Mouse (Mus musculus) heart, embryonic 11.5 days (tissue): Measurements from ENCODE around the gene Lce1h. TPM values are rescaled to one million over a fixed set of nuclear protein-coding genes. Genes with fewer than 3 reads are reported as not detected.

Source experiments
- ATAC-seq: fragments of 200-750 bp; cut with Nextera tagmentation; replicated peaks from 2 replicates; pipeline ENCODE4 v1.8.0; 2017; ENCODE audit warnings: moderate library complexity; ENCODE audit not compliant: insufficient number of reproducible peaks, low FRiP score, low TSS enrichment
- H3K27ac ChIP-seq: fragments of 300-500 bp; sonication (generic); 2 replicates; pipeline ENCODE4 v1.5.1; 2014; ENCODE audit warnings: mild to moderate bottlenecking, low read depth, low read length
- H3K27me3 ChIP-seq: fragments of 300-500 bp; sonication (generic); 2 replicates; pipeline ENCODE4 v1.6.1; 2014; ENCODE audit warnings: mild to moderate bottlenecking, low read length, mixed read lengths; ENCODE audit not compliant: control insufficient read depth, insufficient read depth
- H3K36me3 ChIP-seq: fragments of 300-500 bp; sonication (generic); 2 replicates; pipeline ENCODE4 v1.6.1; 2014; ENCODE audit warnings: mild to moderate bottlenecking, low read length, moderate library complexity, mixed read lengths; ENCODE audit not compliant: control insufficient read depth, insufficient read depth
- H3K4me1 ChIP-seq: fragments of 300-500 bp; sonication (generic); 2 replicates; pipeline ENCODE4 v1.6.1; 2014; ENCODE audit warnings: low read length; ENCODE audit not compliant: control insufficient read depth, insufficient read depth
- H3K4me2 ChIP-seq: fragments of 300-500 bp; sonication (generic); 2 replicates; pipeline ENCODE4 v1.6.1; 2014; ENCODE audit warnings: mild to moderate bottlenecking, moderate library complexity
- H3K4me3 ChIP-seq: fragments of 300-500 bp; sonication (generic); 2 replicates; pipeline ENCODE4 v1.5.1; 2014; ENCODE audit warnings: low read depth, low read length
- H3K9ac ChIP-seq: fragments of 300-500 bp; sonication (generic); 2 replicates; pipeline ENCODE4 v1.6.1; 2014; ENCODE audit warnings: mild to moderate bottlenecking, low read depth, low read length, moderate library complexity
- H3K9me3 ChIP-seq: fragments of 300-500 bp; sonication (generic); replicated peaks from 2 replicates; pipeline ENCODE4 v1.6.1; 2016; ENCODE audit warnings: low read length; ENCODE audit not compliant: control insufficient read depth
- WGBS: fragments of 180-500 bp; shearing (Covaris S2); extraction: QIAGEN DNeasy Blood & Tissue Kit; methylation state at CpG from one replicate; pipeline ENCODE4 v1.1.7; 2014; ENCODE audit not compliant: insufficient replicate concordance; 5-methylcytosine and 5-hydroxymethylcytosine counted together
- polyA plus RNA-seq: library from polyadenylated mRNA; unstranded; fragments of >200 nt; fragmentation: Nextera tagmentation; extraction: Ambion mirVana; gene quantifications from 2 replicates; pipeline ENCODE4 v1.2.1, GENCODE M21; 2014

Lce1h gene
- polyA plus RNA-seq: not detected in 2 replicates

DNA sequence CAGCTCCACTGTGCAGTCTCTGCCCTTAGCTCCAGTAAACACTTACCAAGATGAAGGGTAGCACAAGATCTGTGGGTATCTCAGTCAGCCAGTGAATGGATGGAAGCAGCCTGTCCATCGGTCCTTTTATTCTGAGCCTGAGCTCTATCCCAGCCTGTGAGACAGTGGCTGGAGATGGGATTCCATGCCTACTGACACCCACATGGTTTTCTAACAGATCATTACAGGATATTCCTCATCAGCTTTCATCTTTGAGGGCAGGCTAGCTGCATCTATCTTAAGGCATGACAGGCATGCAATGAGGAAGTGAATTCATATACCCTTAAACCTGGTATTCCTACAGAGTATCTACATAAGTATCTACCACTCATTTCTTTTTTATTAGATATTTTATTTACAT is at the start of gene Lce1h:
TSS of gene Lce1h (minus strand) at position 101 of the 400 bp plus-strand sequence.
- no peaks in the 10 kb centered on the region for H3K36me3 ChIP-seq
- WGBS: 90% methylated on average over 1 of the region's 1 CpGs

DNA sequence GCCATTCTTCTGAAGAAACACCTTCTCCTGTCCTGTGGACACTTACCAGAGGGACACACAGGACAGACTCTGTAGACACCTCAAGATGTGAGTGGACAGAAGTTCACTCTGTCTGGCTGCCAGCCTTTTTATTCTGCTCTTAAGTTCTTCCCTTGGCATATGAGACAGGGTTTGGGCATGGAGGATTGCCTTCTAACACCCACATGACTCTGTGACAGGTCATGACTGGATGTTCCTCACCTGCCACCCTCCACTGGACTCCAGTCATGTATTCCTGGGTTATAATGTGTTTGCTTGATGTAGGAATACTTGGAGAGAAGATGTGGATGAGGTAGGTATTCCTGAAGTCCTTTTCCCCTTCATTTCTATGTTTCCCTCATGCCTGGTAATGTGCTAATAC is 42.9 kb upstream of the Lce1h start, which contains the start of gene Lce1k:
TSS of gene Lce1k (minus strand) at position 101 of the 400 bp plus-strand sequence.
- H3K9me3 ChIP-seq: no peaks in the 10 kb centered on the region
- no peak within 1 kb of the TSS for H3K27ac ChIP-seq
- ATAC-seq: no peak
- H3K9ac ChIP-seq: no peak within 1 kb of the TSS
- H3K4me1 ChIP-seq: no peaks in the 10 kb centered on the region
- no peak within 1 kb of the TSS for H3K4me3 ChIP-seq
- no peaks in the 10 kb centered on the region for H3K36me3 ChIP-seq
- H3K27me3 ChIP-seq: no peaks in the 10 kb centered on the region
- H3K4me2 ChIP-seq: no peak within 1 kb of the TSS

More for the DNA sequence above, at the start of gene Lce1h:
- Histone ChIP-seq H3K9me3 (no peaks in the 10 kb centered on the region), H3K27me3 (no peaks in the 10 kb centered on the region), H3K4me1 (no peaks in the 10 kb centered on the region), H3K4me3 (no peak within 1 kb of the TSS), H3K27ac (no peak within 1 kb of the TSS), H3K9ac (no peak within 1 kb of the TSS), H3K4me2 (no peak within 1 kb of the TSS)
- no peak for ATAC-seq

DNA sequence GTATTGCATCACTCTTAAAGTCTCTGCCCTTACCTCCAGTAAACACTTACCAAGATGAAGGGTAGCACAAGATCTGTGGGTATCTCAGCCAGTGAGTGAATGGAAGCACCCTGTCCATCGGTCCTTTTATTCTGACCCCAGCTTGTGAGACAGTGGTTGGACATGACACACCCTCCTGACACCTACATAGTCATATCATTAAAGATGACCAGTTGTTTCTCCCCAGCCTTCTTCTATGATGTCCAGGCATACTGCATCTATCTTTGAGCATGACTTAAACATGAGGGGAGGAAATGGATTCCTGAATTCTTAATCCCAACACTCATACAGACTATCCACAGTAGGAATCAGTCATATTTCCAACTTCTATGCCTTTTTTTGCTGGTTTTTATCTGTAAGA is 25.5 kb upstream of the Lce1h start, which contains the start of gene Lce1j:
TSS of gene Lce1j (minus strand) at position 101 of the 400 bp plus-strand sequence.
- Histone ChIP-seq H3K27me3 (no peaks in the 10 kb centered on the region), H3K4me2 (no peak within 1 kb of the TSS), H3K36me3 (no peaks in the 10 kb centered on the region), H3K4me1 (no peaks in the 10 kb centered on the region), H3K27ac (no peak within 1 kb of the TSS), H3K9me3 (no peaks in the 10 kb centered on the region), H3K9ac (no peak within 1 kb of the TSS), H3K4me3 (no peak within 1 kb of the TSS)
- no peak for ATAC-seq
- WGBS: 76% methylated on average over 1 of the region's 1 CpGs

DNA sequence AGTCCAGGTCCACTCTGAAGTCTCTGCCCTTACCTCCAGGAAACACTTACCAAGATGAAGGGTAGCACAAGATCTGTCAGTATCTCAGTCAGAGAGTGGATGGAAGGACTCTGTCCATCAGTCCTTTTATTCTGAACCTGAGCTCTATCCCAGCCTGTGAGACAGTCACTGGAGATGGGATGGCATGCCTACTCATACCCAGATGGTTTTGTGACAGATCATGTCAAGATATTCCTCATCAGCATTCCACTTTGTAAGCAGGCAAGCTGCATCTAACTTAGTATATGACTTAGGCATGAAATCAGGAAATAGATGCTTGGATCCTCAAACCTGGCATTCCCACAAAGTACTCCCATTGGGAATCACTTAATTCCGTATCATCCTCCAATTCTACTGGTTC is 13.9 kb upstream of the Lce1h start, which contains the start of gene Lce1i:
TSS of gene Lce1i (minus strand) at position 101 of the 400 bp plus-strand sequence.
- Histone ChIP-seq H3K36me3 (no peaks in the 10 kb centered on the region), H3K9me3 (no peaks in the 10 kb centered on the region), H3K4me2 (no peak within 1 kb of the TSS), H3K4me1 (no peaks in the 10 kb centered on the region), H3K27me3 (no peaks in the 10 kb centered on the region), H3K9ac (no peak within 1 kb of the TSS), H3K4me3 (no peak within 1 kb of the TSS), H3K27ac (no peak within 1 kb of the TSS)
- ATAC-seq: no peak
- WGBS: 68% methylated on average over 1 of the region's 1 CpGs

DNA sequence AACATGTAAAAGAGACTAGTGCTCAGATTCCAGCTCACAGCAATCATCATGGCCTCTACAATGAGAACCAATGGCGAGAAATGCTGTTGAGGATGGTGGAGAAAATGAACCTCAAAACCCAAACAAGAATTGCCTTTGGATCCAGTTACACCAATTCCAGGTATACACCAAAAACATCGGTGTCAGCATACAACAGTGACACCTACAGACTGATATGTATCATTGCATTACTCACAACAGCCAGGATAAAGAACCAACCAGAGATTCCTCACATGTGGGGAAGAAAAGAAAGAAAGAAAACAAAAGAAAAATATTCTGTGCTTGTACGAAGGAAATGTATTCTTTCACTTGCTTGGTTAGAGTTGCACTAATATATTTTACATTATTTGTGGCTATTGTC is 6.7 kb upstream of the Lce1h start:
- Histone ChIP-seq H3K4me1 (no peaks in the 10 kb centered on the region), H3K27ac (no peak overlapping the region), H3K36me3 (no peaks in the 10 kb centered on the region), H3K9ac (no peak overlapping the region), H3K4me2 (no peak overlapping the region), H3K4me3 (no peak overlapping the region), H3K9me3 (no peaks in the 10 kb centered on the region), H3K27me3 (no peaks in the 10 kb centered on the region)
- WGBS: 13% methylated on average over 3 of the region's 3 CpGs
- no peak for ATAC-seq

DNA sequence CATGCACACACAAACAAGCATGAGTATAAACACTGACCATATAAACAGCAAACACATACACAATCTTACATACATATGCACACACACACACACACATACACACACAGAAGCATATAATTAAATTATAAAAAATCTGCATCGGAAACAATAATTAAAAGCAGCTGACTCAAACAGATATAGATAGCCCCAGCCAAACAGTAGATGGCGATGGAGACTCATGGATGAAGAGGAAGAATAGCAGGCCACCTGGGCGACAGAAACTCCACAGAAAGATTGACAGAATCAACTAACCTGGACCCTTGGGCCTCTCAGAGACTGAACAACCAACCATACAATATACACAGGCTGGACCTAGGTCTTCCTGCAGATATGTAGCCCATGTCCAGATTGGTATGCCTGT is 11.7 kb downstream of the Lce1h start:
- Histone ChIP-seq H3K4me2 (no peak overlapping the region), H3K27ac (no peak overlapping the region), H3K9ac (no peak overlapping the region), H3K4me3 (no peak overlapping the region), H3K27me3 (no peaks in the 10 kb centered on the region), H3K4me1 (no peaks in the 10 kb centered on the region), H3K36me3 (no peaks in the 10 kb centered on the region), H3K9me3 (no peaks in the 10 kb centered on the region)
- 33% methylated on average over 3 of the region's 3 CpGs for WGBS
- ATAC-seq: no peak

DNA sequence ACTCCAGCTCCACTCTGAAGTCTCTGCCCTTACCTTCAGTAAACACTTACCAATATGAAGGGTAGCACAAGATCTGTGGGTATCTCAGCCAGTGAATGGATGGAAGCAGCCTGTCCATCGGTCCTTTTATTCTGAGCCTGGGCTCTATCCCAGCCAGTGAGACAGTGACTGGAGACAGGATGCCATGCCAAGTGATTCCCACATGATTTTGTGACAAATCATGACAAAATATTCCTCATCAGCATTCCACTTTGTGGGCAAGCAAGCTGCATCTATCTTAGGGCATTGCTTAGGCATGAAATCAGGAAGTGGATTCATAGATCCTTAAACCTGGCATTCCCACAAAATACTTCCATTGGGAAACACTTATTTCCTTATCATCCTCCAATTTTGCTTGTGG is 12.6 kb downstream of the Lce1h start, which contains the start of gene Lce1g:
TSS of gene Lce1g (minus strand) at position 101 of the 400 bp plus-strand sequence.
- Histone ChIP-seq H3K36me3 (no peaks in the 10 kb centered on the region), H3K9ac (no peak within 1 kb of the TSS), H3K4me1 (no peaks in the 10 kb centered on the region), H3K4me2 (no peak within 1 kb of the TSS), H3K9me3 (no peaks in the 10 kb centered on the region), H3K27ac (no peak within 1 kb of the TSS), H3K4me3 (no peak within 1 kb of the TSS), H3K27me3 (no peaks in the 10 kb centered on the region)
- ATAC-seq: no peak
- 75% methylated on average over 1 of the region's 1 CpGs for WGBS

DNA sequence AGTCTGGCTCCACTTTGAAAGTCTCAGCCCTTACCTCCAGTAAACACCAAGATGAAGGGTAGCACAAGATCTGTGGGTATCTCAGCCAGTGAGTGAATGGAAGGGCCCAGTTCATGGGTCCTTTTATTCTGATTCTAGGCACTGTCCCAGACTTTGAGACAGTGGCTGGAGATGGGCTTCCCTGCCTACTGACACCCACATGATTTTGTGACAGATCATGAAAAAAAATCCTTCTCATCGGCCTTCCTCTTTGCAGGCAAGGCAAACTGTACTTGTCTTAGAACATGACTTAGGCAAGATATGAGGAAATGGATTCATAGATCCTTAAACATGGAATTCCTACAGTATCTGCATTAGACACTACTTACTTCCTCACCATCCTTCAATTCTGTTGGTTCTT is 25.9 kb downstream of the Lce1h start, which contains the start of gene Gm38119:
TSS of gene Gm38119 (minus strand) at position 101 of the 400 bp plus-strand sequence.
- 52% methylated on average over 1 of the region's 1 CpGs for WGBS
- Histone ChIP-seq H3K27ac (no peak within 1 kb of the TSS), H3K9me3 (no peaks in the 10 kb centered on the region), H3K4me2 (no peak within 1 kb of the TSS), H3K36me3 (no peaks in the 10 kb centered on the region), H3K4me3 (no peak within 1 kb of the TSS), H3K27me3 (no peaks in the 10 kb centered on the region), H3K4me1 (no peaks in the 10 kb centered on the region), H3K9ac (no peak within 1 kb of the TSS)
- ATAC-seq: no peak

DNA sequence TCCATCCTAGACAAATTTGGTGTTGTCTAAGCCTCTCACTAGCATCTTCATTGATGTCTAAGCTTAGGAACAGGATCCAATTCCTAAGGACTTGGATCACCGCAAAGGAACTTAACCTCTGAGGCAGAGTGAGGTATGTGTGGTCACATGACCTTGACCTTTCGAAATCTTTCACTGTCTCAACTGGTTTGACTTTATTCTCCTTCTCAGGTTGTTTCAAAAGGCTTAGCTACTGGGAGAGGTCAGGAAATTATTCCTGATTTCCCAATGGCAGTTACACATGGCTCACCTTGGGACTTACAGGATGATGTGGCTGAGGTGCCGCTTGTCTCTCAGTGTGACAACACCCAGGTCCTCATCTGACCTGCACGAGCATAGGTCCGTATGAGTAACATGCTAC is 42.2 kb downstream of the Lce1h start:
- no peak overlapping the region for H3K4me2 ChIP-seq
- 80% methylated on average over 5 of the region's 5 CpGs for WGBS

More for the DNA sequence above, 42.2 kb downstream of the Lce1h start:
- no peaks in the 10 kb centered on the region for H3K27me3 ChIP-seq
- H3K4me3 ChIP-seq: no peak overlapping the region
- H3K9me3 ChIP-seq: no peaks in the 10 kb centered on the region
- no peak overlapping the region for H3K27ac ChIP-seq
- H3K4me1 ChIP-seq: no peaks in the 10 kb centered on the region
- ATAC-seq: no peak
- no peak overlapping the region for H3K9ac ChIP-seq
- no peaks in the 10 kb centered on the region for H3K36me3 ChIP-seq
